Mouse (Mus musculus): Measurements from ENCODE around the gene 9130213A22Rik.

DNA sequence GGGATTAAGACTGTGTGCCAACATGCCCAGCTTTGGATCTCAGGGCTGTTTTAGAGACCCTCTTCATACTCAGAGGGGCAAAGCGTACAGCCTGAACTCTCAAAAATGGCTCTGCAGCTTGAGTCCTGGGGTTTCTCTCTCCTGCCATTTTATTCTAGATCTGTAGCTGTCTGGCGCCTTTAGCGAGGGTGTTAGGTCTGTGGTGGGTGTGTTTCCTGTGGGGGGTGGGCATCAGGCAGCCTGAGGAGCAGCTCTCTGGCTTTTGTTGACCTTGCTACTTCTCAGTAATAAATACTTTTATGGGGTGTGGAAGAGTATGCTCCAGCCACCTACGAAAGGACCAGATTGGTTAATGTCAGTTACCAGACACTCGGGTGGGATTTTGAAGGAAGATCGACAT, 44.3 kb downstream of the 9130213A22Rik start:
- TF ChIP-seq POLR2A (IDR thresholded peaks at IDR 0.05; ENCODE audit: low read depth, low read length) (no peak), CTCF (IDR thresholded peaks at IDR 0.05; ENCODE audit: borderline replicate concordance, insufficient read depth, low read length) (no peak)

All from embryonic fibroblast, embryonic 13.5 days (primary cell).